Mouse (Mus musculus) CH12F3 (cell line): ENCODE results near the gene Gfi1.

Source experiments
- in situ Hi-C: fragments of 300-500 bp; cut with MboI; formaldehyde crosslinking; loops from 2 replicates; pipeline ENCODE4 v1.14.3; 2020; ENCODE audit warnings: low sequenced_read_pairs

Gfi1 gene

DNA sequence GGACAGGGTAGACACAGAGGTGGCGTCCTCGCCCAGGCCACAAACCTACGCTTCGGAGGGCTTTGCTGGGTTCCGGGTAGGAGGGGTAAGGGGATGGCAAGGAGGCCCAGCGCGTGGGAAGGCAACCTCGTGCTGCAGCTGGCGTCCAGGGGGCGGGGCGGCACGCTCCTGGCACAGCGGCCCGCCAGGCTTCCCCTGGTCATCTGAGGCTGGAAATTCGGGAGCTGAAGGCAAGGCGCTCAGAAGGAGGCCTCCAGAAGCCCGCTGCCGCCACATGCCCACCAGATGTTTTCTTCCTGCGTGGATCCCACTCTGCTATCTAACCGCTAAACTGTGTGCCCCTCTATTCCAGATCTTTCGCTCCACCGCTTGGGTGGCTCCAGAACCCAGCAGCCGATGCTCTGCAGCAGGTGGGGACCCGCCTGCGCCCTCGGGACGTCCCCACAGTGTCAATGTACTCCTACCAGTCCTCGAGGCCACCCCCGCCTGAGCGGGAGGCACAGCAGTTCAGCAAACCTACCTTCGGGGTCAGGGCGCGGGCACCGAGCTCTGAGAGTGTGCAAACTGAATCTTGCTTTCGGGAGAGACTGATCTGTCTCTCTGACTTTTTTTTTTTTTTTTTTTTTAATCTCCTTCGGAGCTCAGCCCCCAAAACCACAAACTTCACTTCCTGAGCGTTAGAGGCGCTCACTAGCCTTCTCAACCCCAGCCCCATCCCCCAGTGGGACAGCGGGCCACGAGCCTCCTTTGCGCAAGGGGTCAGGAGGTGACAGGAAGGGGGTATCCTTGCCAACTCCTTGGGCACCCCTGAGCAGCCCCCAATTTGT lies at the start of gene Gfi1:
TSS of gene Gfi1 (minus strand) at position 602 of the 827 bp plus-strand sequence.
- in situ Hi-C loops: no loop called here

DNA sequence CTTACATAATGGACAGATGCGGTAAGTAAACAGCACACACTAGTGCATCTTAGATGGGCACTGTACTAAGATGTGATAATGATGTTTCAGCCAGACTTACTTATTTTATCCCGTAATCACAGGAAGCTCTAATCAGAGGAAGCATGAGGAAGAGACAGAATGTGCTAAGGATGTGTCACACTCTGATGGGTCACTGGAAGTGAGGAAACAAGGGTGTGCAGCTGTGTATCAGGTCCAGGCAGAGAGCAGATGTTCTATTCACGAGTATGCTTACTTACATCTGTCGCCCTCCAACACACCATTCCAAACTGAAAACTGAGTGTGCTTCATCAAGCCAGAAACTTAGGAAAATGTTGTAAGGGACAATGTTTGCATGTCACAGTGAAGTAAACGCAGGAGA lies 46.2 kb upstream of the Gfi1 start:
- in situ Hi-C loops: loop anchor here (10.0 kb wide), 1 partner anchor 157 kb away; no protein-coding TSS in a partner anchor

DNA sequence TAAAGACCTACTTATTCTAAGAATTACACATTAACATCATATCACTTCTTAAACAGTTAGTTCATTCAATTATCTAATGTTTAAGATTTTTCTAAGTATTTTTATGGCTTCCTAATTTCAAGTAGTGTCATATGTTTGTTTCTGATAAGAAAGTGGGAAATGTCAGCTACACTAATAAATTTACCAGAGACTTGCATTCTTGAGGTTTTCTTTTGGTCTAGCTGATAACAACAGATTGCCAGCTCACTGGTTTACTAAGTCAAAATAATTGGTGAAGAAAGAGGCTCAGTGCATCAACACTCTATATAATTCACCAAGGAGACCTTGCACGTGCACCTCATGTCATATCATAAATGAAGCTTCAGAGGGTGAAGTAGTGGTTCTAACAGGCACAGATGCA lies 42.4 kb upstream of the Gfi1 start:
- in situ Hi-C loops: no loop called here

DNA sequence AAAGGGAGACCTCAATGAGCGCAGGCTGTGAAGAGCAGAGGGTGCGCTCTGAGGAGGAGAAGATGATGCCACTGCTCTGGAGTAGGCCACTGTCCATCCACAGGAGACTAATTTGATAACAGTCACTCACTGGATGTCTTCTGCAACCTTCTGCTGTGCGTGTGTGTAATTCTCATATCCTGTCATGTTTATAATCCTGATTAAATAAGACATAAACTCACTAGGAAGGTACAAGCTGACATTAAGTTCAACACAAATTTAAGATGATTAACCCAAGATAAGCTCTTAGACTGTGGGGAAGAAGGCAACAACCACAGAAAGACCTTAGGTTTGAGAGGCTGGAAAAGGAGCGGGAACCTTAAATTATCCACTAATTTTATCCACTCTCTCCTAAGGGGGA lies 40.1 kb upstream of the Gfi1 start:
- in situ Hi-C loops: no loop called here

DNA sequence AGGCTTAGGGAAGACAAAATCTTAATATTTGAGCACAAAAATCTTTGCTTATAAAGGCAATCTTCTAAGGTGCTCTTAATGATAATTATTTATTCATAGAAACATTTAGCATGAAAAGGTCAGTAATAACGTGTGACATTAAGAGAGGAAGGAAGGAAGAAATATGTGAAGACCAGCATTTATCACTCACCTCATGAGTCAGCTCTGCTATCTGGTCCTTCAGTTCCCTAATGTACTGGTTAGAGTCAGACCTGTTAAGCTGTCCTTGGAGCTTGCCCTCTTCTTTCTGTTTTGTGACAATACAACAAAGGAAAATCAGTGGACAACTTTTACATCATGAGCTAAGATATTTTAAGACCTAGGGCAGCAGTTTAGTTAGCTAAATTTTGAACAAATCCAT lies 38.6 kb upstream of the Gfi1 start:
- in situ Hi-C loops: no loop called here

DNA sequence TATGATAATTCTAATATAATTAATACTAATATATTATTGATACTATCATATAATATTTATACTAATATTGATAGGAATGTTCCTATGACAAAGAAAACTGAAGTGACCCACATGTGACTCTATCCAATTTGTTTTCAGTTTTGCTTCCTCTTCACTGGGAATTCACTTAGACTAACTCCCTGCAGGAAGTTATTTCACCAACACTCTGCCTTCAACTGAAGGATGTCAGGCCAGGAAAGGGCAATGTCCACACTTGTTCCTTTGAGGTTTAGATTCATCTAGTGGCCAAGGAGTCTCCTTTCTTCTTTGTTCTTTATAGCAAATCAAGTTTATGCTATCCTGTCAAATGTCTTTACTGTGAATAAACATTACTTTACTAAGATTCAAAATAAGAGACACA lies 37.8 kb upstream of the Gfi1 start:
- in situ Hi-C loops: no loop called here

DNA sequence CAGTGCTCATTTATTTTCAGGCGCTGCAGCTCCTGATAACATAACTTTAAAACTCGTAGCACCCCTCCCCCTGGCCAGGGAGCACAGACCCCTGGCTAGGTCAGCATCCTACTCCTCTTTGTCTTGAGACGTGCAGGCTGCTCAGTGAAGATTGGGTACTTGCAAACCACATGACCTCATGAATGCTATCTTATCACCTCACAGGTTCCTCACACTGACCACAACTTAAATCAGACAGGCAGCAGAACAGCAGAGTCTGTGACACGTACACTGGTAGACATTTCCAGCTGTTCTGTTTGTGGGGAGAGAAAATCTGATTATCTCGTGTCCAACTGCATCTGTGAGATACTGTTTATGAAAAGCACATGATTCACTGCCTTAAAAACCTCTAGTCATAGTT lies 33.3 kb upstream of the Gfi1 start:
- in situ Hi-C loops: no loop called here

DNA sequence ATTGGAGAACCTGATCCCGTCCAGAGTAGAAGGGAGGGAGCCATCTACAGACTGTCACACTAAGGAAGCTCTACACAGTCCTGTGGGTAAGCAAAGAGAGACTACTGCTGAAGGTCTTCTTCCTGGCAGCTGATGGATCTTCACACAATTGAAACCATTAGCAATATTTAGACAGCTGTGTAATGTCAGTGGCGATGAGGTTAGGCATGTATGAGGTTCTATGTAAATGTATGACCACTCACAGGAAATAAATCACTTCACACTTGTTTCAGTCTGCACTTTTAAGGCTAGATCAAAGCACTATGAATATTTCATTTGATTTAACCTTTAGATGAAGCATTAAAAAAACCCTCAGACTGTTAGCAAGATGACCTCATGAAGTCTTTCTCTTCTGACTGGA lies 30.2 kb upstream of the Gfi1 start:
- in situ Hi-C loops: no loop called here

DNA sequence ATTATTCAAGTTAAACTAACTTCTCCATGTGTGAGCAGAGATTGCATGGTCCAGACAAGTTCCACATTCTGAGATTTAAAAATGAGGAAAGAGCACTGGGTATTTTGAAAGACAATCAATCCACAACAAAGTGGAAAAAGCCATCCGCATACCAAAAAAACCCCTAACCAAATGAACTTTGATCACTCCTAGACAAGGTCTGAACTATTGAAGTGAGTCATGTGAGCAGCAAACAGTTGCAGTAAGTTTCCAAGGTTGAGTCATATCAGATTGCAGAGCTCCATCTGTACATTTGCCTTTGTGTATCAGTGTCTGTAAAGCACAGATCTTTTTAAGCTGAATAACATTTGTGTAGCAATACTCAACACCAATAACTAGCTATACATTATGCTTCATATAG lies 28.9 kb upstream of the Gfi1 start:
- in situ Hi-C loops: no loop called here

DNA sequence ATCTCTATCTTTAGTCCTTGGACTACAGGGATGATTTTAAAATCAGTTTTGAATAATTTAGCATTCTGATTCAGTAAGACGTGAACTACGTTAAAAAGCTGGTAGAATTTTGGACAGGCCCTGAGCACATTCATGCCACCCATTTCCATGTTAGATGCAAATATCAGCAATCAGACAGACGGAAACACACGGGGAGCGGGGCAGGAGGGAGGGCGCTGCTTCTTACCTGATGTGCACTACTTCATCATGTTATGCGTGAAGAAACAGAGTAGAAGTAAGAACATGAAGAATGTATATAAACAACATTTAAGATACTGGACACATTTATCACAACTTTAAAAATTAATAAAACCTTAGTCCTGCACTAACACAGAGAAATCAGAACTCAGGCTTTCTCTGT lies 27.8 kb upstream of the Gfi1 start:
- in situ Hi-C loops: no loop called here

DNA sequence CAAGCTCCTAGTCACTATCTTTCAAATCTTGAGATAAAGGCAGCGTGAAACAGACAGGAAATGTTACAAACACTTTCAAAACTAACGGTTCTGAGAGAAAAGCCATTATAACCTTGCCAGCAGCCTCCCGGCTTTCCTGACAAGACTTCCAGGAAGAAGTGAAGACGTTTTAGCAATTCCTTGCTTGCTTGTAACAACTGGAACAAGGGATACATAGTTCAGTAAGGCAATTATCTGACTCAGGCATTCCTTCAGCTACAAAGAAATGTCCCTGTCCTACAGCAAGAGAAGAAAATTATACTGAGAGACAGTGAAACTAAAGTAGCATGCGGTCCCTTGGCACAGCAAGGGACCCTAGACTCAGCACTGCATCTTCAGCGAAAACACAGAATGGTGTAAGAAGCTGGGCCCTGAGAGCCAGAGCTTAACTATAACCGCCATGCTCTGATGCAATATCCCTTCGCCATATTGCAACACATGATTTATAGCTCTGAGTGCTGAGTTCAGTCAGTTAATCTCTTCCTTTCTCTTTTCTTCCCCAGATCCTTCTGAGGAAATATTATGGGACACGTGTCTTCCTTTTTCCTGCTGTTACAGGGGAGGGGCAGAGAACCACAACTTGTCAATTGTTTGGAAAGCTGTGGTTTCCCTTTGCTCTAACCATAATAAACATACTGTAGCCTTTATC lies 23.5 kb upstream of the Gfi1 start:
- in situ Hi-C loops: no loop called here

DNA sequence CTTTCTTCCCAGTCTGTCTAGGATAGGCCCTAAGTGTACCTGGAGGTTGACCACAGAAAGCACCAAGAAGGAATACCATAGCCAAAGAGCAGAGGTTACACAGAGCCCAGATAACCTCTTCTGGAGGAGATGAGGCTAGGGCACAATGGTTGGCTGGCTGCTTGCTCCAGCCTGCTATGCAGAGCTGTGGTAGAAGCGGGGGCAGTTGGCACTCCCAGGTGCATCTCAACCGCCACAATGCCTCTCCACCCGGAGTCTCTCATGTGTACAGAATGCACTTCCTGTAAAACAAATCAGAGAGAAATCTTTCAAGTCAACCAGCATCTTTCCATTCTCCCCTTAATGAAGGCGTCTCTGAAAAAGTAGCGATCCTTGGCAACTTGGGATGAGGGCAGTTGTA lies 13.2 kb upstream of the Gfi1 start:
- in situ Hi-C loops: no loop called here

DNA sequence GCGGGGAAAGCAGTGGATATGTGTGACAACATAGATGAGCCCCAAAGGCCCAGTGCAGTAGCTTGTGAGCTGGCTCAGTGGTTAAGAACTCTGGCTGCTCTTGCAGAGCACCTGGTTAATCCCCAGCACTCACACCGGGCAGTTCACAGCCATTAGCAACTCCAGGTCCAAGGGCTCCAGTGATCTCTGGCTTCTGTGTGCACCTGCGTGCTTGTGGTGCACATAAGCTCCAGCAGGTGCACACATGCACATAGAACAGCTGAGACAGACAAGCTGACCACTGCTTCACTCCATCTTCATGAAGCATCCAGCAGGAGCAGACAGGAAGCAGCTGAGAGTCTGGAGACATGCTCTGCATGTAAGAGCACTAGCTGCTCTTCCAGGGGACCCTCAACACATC lies 12.5 kb upstream of the Gfi1 start:
- in situ Hi-C loops: no loop called here

DNA sequence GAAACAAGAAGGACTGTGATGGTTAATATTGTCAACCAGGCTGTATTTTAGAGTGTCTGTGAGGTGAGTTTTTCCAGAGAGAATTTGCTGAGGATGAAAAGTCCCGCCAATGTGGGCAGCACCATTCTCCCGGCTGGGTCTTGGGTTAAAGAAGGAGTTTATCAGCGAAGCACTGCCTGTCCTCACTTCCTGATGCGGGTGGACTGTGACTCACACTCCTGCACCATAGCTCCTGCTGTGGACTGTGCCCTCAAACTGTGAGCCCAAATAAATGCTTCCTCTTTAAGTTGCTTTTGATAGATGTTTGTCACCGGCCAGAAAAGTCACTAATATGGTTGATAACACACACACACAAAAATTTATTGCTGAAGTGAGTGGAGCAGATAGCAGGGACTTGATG lies 10.3 kb upstream of the Gfi1 start:
- in situ Hi-C loops: no loop called here

DNA sequence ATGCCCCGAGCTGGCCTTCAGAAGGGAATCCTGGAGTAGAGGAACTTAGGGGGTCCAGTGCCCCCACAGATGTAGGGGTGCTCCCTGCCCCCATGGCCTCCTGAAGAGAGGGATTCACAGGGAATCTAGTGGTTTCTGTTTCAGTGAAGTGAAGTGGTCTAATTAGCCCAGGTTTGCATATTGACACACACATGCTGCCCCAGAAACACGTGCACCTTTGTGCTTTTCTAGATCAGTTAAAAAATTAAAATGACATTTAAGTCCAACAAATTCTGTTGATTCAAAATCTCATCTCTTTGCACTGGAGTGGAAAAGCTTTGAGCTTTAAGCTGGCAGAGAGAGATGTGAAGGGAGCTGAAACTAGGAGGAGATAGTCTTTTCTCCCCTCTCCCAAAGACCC lies 6.0 kb upstream of the Gfi1 start:
- in situ Hi-C loops: no loop called here

DNA sequence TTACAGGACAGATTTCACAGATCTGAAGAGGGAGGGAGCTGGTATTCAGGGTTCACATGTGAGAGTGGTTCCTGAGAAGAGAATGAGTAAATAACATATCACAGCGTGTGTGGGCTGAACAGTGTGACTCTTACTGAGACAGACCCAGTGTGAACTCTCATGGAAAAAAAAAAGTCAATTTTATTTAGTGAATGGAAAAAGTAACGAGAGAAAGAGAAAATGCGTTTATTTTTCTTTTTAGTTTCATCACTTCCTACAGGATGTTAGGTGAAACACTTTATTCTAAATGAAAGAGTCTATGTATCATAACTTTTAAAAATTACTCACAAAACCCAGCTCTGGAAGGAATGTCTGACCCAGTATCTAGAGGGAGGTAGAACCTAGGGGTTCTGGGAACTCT lies 5.6 kb upstream of the Gfi1 start:
- in situ Hi-C loops: no loop called here

DNA sequence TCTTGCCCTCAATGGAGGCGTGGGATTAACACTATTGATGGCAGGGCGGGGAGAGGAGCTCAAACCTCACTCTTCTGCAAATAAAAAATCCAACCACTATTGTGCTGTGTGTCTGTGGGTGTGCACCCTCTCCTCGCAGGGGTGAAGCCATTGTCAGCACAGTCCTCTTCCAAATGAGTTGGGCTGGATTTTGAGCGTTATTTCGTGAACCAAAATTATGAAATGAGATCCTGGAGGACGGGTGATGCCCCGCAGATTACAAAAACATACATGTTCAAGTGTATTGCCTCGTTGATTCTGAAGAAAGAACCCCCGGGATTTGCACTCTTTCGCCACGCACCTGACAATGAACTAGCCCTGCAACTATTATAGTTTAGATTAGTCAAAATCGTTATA lies 1.2 kb upstream of the Gfi1 start:
- in situ Hi-C loops: no loop called here

DNA sequence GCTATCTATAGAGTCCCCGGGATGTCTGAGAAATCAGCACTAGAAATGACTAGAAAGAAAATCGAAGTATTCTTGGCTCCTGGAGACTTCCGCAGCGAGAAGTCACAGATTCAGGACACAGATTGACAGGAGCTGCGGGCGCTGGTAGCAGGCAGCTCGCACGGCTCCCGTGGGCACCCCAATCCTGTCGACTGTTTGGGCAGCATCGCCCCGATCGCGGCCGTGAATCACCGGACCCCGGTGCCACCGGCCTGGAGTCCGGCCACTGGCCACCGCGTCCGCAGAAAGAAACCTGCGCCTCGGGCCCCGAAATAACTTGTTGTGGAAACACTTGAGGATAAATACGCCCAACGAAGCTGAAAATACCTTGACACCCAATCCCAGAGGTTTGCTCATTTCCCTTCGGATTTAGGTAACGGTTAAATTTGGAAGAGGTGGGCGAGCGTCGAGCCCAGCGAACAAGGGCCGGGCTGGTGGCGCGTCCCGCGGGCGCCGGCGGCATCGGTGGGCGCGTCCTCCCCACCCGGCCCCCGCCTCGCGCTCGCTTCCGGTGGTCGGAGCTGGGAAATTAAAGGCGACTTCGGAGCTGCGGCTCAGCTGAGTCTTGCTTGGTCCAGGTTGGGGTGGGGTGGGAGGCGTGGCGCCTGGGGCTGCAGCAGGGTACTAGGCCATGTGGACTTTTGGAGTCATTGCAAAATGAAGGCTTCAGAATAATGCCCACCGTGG lies 608 bp upstream of the Gfi1 start:
- in situ Hi-C loops: no loop called here

DNA sequence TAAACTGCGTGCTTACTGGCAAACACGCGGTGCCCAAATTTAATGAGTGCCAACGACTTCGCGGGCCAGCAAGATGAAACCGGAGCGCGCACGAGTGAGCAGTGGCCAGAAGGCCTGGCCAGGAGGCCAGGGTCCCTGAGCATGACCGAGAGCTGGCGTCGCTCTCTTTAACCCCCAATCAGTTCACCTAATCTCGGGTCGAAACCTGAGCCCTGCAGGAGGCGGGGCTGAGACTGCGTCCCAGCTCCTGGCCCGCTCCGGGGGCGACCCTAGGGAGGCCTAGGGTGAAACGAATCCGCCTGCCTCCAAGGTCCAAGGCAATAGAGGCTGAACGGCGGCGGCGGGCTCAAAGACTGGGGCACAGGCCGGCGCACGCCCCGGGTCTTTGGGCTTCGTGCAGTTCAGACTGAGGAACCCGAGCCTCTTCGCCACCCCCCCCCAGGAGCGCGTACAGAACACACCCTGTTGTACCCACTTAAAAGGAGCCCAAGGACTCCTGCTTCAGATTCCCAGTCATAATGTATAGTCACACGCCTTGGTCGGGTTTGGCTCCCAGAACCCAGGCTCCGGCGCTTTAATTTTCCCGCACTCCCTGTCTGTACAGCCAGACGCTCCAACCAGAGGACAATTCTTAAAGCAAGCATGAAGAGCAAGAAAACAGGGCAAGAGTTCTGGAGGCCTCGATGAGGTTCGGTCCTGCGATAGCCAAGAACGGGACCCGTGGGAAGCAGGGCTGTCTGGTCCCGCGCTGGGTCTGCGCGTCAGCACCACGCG lies 988 bp downstream of the Gfi1 start:
- in situ Hi-C loops: no loop called here

DNA sequence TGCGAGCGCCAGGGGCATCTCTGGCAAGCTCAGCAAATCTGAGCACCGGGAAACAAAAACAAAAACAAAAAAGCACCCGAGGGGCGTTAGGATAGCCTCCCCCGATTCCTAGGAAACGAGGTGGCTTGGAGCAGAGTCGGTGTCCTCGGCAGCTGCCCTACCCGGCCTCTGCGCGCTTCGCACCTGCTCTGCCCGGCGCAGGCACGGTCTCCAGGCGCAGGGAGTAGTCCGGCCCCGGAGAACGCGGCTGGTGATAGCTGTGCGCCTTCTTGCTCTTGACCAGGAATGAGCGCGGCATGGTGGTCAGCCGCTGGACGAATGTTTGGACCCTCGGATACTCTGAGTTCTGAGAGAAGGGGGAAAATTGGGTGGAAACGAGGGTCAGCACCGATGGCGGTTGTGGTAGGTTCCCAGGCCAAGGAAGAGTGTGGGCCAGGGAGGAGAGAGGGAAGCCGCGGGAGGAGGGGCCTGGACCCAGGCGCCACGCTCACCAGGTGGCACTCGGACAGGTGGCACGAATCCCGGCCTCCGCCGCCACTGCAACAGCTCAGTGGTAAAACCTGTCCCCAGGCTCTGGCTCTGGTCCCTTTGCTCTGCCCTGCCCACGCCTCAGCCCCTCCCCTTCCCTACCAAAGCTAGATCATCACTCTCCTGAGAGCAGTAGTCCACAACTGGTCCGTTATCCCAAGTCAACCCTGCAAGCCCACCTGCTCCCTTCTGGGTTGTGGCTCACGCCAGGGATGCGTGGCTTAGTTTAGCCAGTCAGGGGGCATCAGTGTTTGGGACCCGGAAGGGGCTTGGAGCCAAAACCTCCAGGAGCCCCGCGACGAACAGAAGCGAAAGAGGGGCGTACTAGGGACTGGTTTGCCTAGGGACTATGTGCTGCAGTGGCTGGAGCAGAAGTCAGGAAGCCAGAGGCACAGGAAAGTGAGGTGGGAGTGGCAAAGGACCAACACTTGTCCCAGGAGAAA lies 2.0 kb downstream of the Gfi1 start:
- in situ Hi-C loops: no loop called here
